Mouse (Mus musculus) CH12.LX (cell line): Measurements from ENCODE around the gene Hoxc5. TPM values are rescaled to one million over a fixed set of nuclear protein-coding genes. Genes with fewer than 3 reads are reported as not detected.

Source experiments
- DNase-seq: peaks from one replicate; pipeline ENCODE4 v3.0.0-alpha.2; 2013; ENCODE audit errors: extremely low read depth
- H3K27ac ChIP-seq: 2 replicates; pipeline ENCODE4 v1.5.1; 2012; ENCODE audit warnings: low read depth, mild to moderate bottlenecking, control low read depth, moderate library complexity; ENCODE audit not compliant: insufficient read depth
- H3K27me3 ChIP-seq: replicated peaks from 2 replicates; pipeline ENCODE3; 2012; ENCODE audit warnings: inconsistent platforms
- H3K36me3 ChIP-seq, 2 experiments: replicated peaks in 1 of 2; 2 replicates each; pipeline versions ENCODE3 to v1.6.1; 2012; ENCODE audit warnings: inconsistent platforms in 1 of 2, low read length in 1 of 2, mild to moderate bottlenecking in 1 of 2, mixed read lengths in 1 of 2, moderate library complexity in 1 of 2; ENCODE audit not compliant: control insufficient read depth in 1 of 2, insufficient read depth in 1 of 2
- H3K4me1 ChIP-seq, 2 experiments: 2 replicates each; pipeline ENCODE4 v1.6.1; 2012; ENCODE audit warnings: inconsistent platforms in 1 of 2, moderate library complexity in 1 of 2; ENCODE audit not compliant: insufficient read depth in 2 of 2, control insufficient read depth in 1 of 2
- H3K4me2 ChIP-seq: 2 replicates; pipeline ENCODE4 v1.6.1; 2012; ENCODE audit warnings: low read depth, mild to moderate bottlenecking, control low read depth; ENCODE audit not compliant: poor library complexity, insufficient read depth, severe bottlenecking
- H3K4me3 ChIP-seq, 3 experiments: fragments of 150-350 bp in 1 of 3; sonication (generic) in 1 of 3; replicated peaks in 1 of 3; 2 replicates each; pipeline versions ENCODE3 to v1.5.1; 2011 to 2012; ENCODE audit warnings: low read depth in 2 of 3, low read length in 2 of 3, mild to moderate bottlenecking in 2 of 3, moderate library complexity in 2 of 3, control low read depth in 1 of 3, improper control_type of control experiment in 1 of 3, inconsistent platforms in 1 of 3, mixed read lengths in 1 of 3; ENCODE audit not compliant: poor library complexity in 1 of 3
- H3K79me2 ChIP-seq: replicated peaks from 2 replicates; pipeline ENCODE4 v1.6.1; 2012; ENCODE audit warnings: mild to moderate bottlenecking, moderate library complexity; ENCODE audit not compliant: control insufficient read depth, poor library complexity, insufficient read depth, severe bottlenecking; ENCODE audit errors: extremely low read depth
- H3K9ac ChIP-seq: 2 replicates; pipeline ENCODE4 v1.6.1; 2012; ENCODE audit warnings: low read depth, mild to moderate bottlenecking, control low read depth, moderate library complexity; ENCODE audit not compliant: insufficient read depth
- H3K9me3 ChIP-seq: replicated peaks from 2 replicates; pipeline ENCODE3; 2012; ENCODE audit warnings: low read length, inconsistent platforms, mixed read lengths
- BHLHE40 ChIP-seq: IDR thresholded peaks from 2 replicates; pipeline ENCODE4 v1.6.1; 2011; ENCODE audit warnings: mild to moderate bottlenecking, low read depth, low read length, improper control_type of control experiment
- CTCF ChIP-seq, 2 experiments: IDR thresholded peaks in 1 of 2; conservative IDR thresholded peaks in 1 of 2; 2 replicates each; pipeline ENCODE4 v1.5.1; 2011 to 2012; ENCODE audit warnings: low read depth in 2 of 2, low read length in 2 of 2, improper control_type of control experiment in 1 of 2, inconsistent platforms in 1 of 2, mild to moderate bottlenecking in 1 of 2, moderate library complexity in 1 of 2
- E2F4 ChIP-seq: IDR thresholded peaks from 2 replicates; pipeline ENCODE4 v1.6.1; 2011; ENCODE audit warnings: low read depth, low read length, improper control_type of control experiment; ENCODE audit not compliant: insufficient replicate concordance
- ELF1 ChIP-seq: IDR thresholded peaks from 2 replicates; pipeline ENCODE4 v1.6.1; 2014; ENCODE audit warnings: low read depth, mild to moderate bottlenecking, inconsistent platforms, low read length, improper control_type of control experiment
- EP300 ChIP-seq: IDR thresholded peaks from 2 replicates; pipeline ENCODE4 v1.6.1; 2011; ENCODE audit warnings: low read length, improper control_type of control experiment
- GABPA ChIP-seq: IDR thresholded peaks from 2 replicates; pipeline ENCODE4 v1.6.1; 2012; ENCODE audit warnings: low read depth, low read length, improper control_type of control experiment, inconsistent platforms; ENCODE audit not compliant: insufficient replicate concordance
- JUN ChIP-seq: IDR thresholded peaks from 2 replicates; pipeline ENCODE4 v1.6.1; 2011; ENCODE audit warnings: low read depth, mild to moderate bottlenecking, low read length, improper control_type of control experiment, moderate library complexity; ENCODE audit not compliant: insufficient read depth
- JUND ChIP-seq: conservative IDR thresholded peaks from 2 replicates; pipeline ENCODE4 v1.6.1; 2011; ENCODE audit warnings: low read depth, low read length, improper control_type of control experiment
- KAT2A ChIP-seq: IDR thresholded peaks from 2 replicates; pipeline ENCODE4 v1.6.1; 2012; ENCODE audit warnings: low read length, improper control_type of control experiment, inconsistent platforms; ENCODE audit not compliant: insufficient replicate concordance
- MAX ChIP-seq: IDR thresholded peaks from 2 replicates; pipeline ENCODE4 v1.6.1; 2011; ENCODE audit warnings: low read length, improper control_type of control experiment
- MEF2A ChIP-seq: IDR thresholded peaks from 2 replicates; pipeline ENCODE4 v1.6.1; 2014; ENCODE audit warnings: low read depth, mild to moderate bottlenecking, inconsistent platforms, low read length, improper control_type of control experiment, borderline replicate concordance
- MXI1 ChIP-seq: IDR thresholded peaks from 2 replicates; pipeline ENCODE4 v1.6.1; 2011; ENCODE audit warnings: mild to moderate bottlenecking, low read depth, low read length, improper control_type of control experiment
- NELFE ChIP-seq: IDR thresholded peaks from 2 replicates; pipeline ENCODE4 v1.6.1; 2011; ENCODE audit warnings: low read depth, low read length, improper control_type of control experiment
- NRF1 ChIP-seq: IDR thresholded peaks from 2 replicates; pipeline ENCODE4 v1.6.1; 2014; ENCODE audit warnings: low read depth, mild to moderate bottlenecking, inconsistent platforms, low read length, improper control_type of control experiment, moderate library complexity
- PAX5 ChIP-seq: IDR thresholded peaks from 2 replicates; pipeline ENCODE4 v1.6.1; 2012; ENCODE audit warnings: low read length, inconsistent platforms, mixed read lengths
- POLR2AphosphoS2 ChIP-seq: IDR thresholded peaks from 2 replicates; pipeline ENCODE4 v1.6.1; 2011; ENCODE audit warnings: low read depth, low read length, improper control_type of control experiment
- RAD21 ChIP-seq: IDR thresholded peaks from 2 replicates; pipeline ENCODE4 v1.6.1; 2011; ENCODE audit warnings: low read depth, mild to moderate bottlenecking, low read length, improper control_type of control experiment, moderate library complexity
- SIN3A ChIP-seq: IDR thresholded peaks from 2 replicates; pipeline ENCODE4 v1.6.1; 2012; ENCODE audit warnings: low read length, improper control_type of control experiment, inconsistent platforms
- SMC3 ChIP-seq: IDR thresholded peaks from 2 replicates; pipeline ENCODE4 v1.6.1; 2011; ENCODE audit warnings: low read depth, low read length, improper control_type of control experiment
- TBP ChIP-seq: conservative IDR thresholded peaks from 2 replicates; pipeline ENCODE4 v1.6.1; 2011; ENCODE audit warnings: low read depth, low read length, improper control_type of control experiment
- TCF12 ChIP-seq: IDR thresholded peaks from 2 replicates; pipeline ENCODE4 v1.6.1; 2014; ENCODE audit warnings: low read depth, mild to moderate bottlenecking, inconsistent platforms, low read length, improper control_type of control experiment
- UBTF ChIP-seq: IDR thresholded peaks from 2 replicates; pipeline ENCODE4 v1.6.1; 2012; ENCODE audit warnings: low read depth, mild to moderate bottlenecking, inconsistent platforms, low read length, improper control_type of control experiment, moderate library complexity
- USF1 ChIP-seq: IDR thresholded peaks from 2 replicates; pipeline ENCODE4 v1.6.1; 2014; ENCODE audit warnings: low read depth, mild to moderate bottlenecking, inconsistent platforms, low read length, improper control_type of control experiment
- USF2 ChIP-seq: conservative IDR thresholded peaks from 2 replicates; pipeline ENCODE4 v1.6.1; 2011; ENCODE audit warnings: low read depth, low read length, improper control_type of control experiment
- ZC3H11A ChIP-seq: IDR thresholded peaks from 2 replicates; pipeline ENCODE4 v1.6.1; 2012; ENCODE audit warnings: low read depth, mild to moderate bottlenecking, inconsistent platforms, low read length, improper control_type of control experiment
- ZMIZ1 ChIP-seq: IDR thresholded peaks from 2 replicates; pipeline ENCODE4 v1.6.1; 2012; ENCODE audit warnings: low read depth, mild to moderate bottlenecking, inconsistent platforms, low read length, improper control_type of control experiment
- ZNF384 ChIP-seq: IDR thresholded peaks from 2 replicates; pipeline ENCODE4 v1.6.1; 2012; ENCODE audit warnings: low read depth, low read length, improper control_type of control experiment, inconsistent platforms
- dilution Hi-C: fragments of 300-500 bp; cut with MboI; formaldehyde crosslinking; loops from 2 replicates; pipeline ENCODE4 v1.14.3; 2020; ENCODE audit warnings: low sequenced_read_pairs; ENCODE audit not compliant: extremely low pct_unique_long_range_greater_than_20kb, extremely low pct_ligation_motif_present
- in situ Hi-C: fragments of 300-500 bp; cut with MboI; formaldehyde crosslinking; loops from 3 replicates; pipeline ENCODE4 v1.14.3; 2019; ENCODE audit warnings: low sequenced_read_pairs, low pct_ligation_motif_present, low pct_unique_long_range_greater_than_20kb, mixed read lengths
- polyA plus RNA-seq: library from polyadenylated mRNA; unstranded; fragments of >175 nt; gene quantifications from 2 replicates; pipeline ENCODE4 v1.2.1, GENCODE M21; 2012; ENCODE audit warnings: low read depth; ENCODE audit not compliant: insufficient read length
- total RNA-seq, 2 experiments: library from RNA; depleted of rRNA; stranded (reverse); fragments of 300-350 nt in 1 of 2; fragments of >200 nt in 1 of 2; gene quantifications; 2 replicates each; pipeline ENCODE4 v1.2.3; 2012 to 2014

Hoxc5 gene
- total and polyA plus RNA-seq, 3 experiments = 0.15 to 0.16 TPM; not detected in 1

- in situ Hi-C loops = no loop called here
Observed at GRCm38 (mm10) chr15:102961728-102962127, 5.5 kb upstream of the Hoxc5 start.

GRCm38 (mm10) chr15:102962492-102962891 is 4.8 kb upstream of the Hoxc5 start:
- no peak overlapping the region for H3K27ac ChIP-seq
- no peak for DNase-seq
- no peaks in the 10 kb centered on the region for H3K36me3 ChIP-seq
- peaks cover 95% of the 10 kb centered on the region for H3K27me3 ChIP-seq
- TF ChIP-seq EP300 (no peak), PAX5 (no peak), BHLHE40 (no peak), GABPA (no peak), ZMIZ1 (no peak), JUND (no peak), JUN (no peak), USF2 (no peak), MAX (no peak), NRF1 (no peak), ZNF384 (no peak), ELF1 (no peak), NELFE (no peak), E2F4 (no peak), RAD21 (no peak), KAT2A (no peak)
- peaks cover 3 to 32% of the 10 kb centered on the region in 2 experiments for H3K4me1 ChIP-seq
- no peaks in the 10 kb centered on the region for H3K9me3 ChIP-seq
- H3K9ac ChIP-seq = no peak overlapping the region
- H3K4me3 ChIP-seq = no peak overlapping the region
- no peaks in the 10 kb centered on the region for H3K79me2 ChIP-seq
- H3K4me2 ChIP-seq = no peak overlapping the region
- in situ Hi-C loops = no loop called here
- dilution Hi-C loops = no loop called here

More at GRCm38 (mm10) chr15:102961728-102962127, 5.5 kb upstream of the Hoxc5 start:
- H3K27ac ChIP-seq = no peak overlapping the region
- no peak overlapping the region for H3K9ac ChIP-seq
- no peaks in the 10 kb centered on the region for H3K36me3 ChIP-seq
- no peak overlapping the region for H3K4me2 ChIP-seq
- no peak for DNase-seq
- H3K79me2 ChIP-seq = no peaks in the 10 kb centered on the region
- H3K27me3 ChIP-seq = peaks cover 95% of the 10 kb centered on the region
- dilution Hi-C loops = no loop called here
- H3K9me3 ChIP-seq = no peaks in the 10 kb centered on the region
- H3K4me1 ChIP-seq = peaks cover under 1 to 29% of the 10 kb centered on the region in 2 experiments; a peak in 3 of 4 replicates
- no peak for TF ChIP-seq PAX5
- TF ChIP-seq CTCF (conservative IDR thresholded peaks at IDR 0.05 in 1 of 2, IDR thresholded peaks at IDR 0.05 in 1 of 2; ENCODE audit: low read depth in 2 of 2, low read length in 2 of 2) = no peak
- TF ChIP-seq POLR2AphosphoS2 = no peak
- no peak for TF ChIP-seq EP300
- no peak for TF ChIP-seq UBTF
- no peak for TF ChIP-seq JUN
- TF ChIP-seq MEF2A = no peak
- TF ChIP-seq SIN3A = no peak
- no peak for TF ChIP-seq TCF12
- TF ChIP-seq MAX = no peak
- TF ChIP-seq SMC3 = no peak
- no peak for TF ChIP-seq TBP
- no peak for TF ChIP-seq ZC3H11A
- no peak for TF ChIP-seq MXI1
- TF ChIP-seq RAD21 = no peak
- TF ChIP-seq USF1 = no peak
- H3K4me3 ChIP-seq = no peak overlapping the region
